Mouse (Mus musculus): ENCODE data around the gene Tmem17. TPM values are rescaled to one million over a fixed set of nuclear protein-coding genes. Genes with fewer than 3 reads are reported as not detected.

Tmem17 gene
- total RNA-seq (2021): 1 to 10 TPM; 1.7 to 3.5 TPM
- polyA plus RNA-seq (2012; rRNA removed): 2.0 and 2.7 TPM in 2 replicates
- long read RNA-seq, partial matches to known transcripts: 0 of 3 reads
- long read RNA-seq, other reads (novel, unspliced or antisense): 0 of 3 reads

GRCm38 (mm10) chr11:22512038-22513001 is at the start of gene Tmem17:
TSS of gene Tmem17 (plus strand) at chr11:22512088.
- peak; percentile 96 for DNase-seq

DNA sequence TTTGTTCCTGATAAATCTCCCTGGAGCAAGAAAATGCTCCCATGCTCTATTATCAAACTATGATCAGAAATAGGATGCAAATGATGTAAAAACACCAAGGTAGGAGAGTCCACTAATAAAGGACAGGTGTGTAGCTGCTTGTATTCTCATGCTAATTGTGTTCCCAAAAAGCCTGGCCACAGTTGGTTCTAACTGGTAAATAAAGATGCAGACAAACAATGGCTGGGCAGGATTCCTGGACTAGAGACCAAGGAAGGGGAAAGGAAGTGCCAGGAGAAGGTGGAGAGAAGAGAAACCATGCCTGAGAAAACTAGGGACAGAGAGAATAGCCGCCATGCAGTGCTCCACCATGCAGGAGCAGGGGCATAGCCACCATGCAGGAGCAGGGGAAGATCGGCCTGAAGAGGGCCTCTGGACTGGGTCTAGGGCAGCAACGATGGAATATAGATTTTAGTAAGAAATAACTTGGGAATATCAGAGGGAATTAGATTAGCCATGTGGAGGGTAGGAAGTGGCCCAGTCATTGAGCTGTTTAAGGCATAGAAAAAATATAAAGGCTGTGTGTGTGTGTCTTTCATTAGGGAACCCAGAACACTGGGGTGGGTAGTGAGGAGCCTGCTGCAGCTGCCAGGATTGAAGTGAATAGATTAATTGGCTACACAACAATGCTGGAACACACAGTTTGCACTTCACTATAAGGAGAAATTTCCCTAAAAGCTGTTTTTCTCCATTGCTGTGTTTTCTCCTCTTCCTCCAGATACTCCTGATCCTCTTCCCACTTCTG is 31.9 kb upstream of the Tmem17 start:
- no peak for DNase-seq

DNA sequence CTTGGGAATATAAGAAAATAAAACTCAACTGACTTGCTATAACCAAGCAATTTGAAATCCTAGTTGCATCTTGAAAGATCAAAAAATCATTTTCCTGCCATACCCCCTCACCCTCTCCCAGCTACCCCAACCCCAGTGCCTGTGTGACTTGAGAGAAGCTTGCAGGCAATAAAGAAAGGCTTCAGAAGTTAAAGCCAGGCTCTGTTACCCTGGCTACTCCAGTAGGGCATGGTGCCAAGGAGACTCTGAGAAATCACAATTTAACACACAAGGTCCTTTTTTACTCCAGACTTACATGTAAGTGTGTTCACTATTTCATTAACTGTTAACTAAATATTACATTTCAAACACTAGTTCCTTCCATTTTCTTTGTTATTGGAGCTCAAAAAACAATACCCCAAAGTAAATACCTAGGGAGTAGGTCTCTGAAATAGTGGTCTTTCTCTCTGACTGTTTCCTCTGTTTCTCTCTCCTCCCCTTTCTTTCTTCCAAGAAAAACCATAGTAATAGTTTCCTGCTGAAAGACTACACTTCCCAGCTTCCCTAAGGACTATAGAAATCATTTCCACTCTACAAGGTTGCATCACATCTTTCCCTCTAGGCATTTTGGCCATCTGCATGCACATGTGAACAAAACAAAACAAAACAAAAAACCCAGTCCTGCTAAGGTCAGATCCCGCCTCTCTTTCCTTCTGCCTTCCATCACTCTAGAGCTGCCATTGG is 30.1 kb upstream of the Tmem17 start:
- no peak for DNase-seq

GRCm38 (mm10) chr11:22482362-22482760 is 29.5 kb upstream of the Tmem17 start:
- DNase-seq: no peak

DNA sequence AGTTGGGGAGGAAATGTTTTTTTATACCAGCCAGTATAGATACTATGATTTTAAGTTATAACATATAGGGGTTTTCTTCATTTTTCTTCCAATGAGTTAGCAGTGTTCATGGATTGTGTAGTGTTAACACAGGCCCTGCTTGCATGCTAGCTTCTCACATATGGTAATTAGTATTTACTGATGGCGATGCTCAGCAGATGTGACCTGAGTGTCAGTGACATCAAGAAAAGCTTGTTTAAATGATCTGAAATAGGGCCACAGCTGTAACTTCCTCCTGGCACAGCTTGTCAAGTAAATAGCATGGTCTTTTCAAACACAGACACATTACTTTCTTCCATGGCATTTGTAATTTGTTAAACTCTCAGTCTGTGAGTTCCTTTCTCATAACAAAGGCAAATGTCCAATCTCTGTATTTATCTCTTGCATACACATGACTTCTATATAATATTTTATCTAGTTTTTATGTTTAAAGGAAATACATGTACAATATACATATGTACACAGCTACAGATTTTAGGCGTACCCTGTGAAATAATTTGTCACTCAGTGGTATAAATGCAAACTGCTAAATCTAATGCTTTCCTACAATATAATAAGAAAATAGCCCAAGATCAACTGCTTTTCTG is 18.1 kb upstream of the Tmem17 start:
- no peak for DNase-seq

DNA sequence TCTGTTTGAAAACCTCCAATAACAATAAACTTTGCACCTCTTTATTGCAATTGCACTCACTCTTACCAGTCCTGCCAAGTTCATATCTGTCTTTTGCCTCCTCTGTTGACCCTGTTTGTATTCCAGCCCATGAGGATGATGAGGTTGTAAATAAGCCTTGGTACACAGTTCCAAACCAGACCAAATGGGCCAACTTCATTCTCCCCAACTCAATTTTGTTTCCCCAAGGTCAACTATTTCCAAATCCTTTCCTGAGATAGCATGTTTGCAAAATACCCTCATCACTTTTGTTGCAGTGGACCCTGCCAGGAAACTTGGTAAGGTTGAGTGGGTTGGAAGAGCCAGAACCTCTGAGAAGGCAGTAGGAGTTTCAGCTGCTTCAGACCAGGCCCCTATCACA is 16.9 kb upstream of the Tmem17 start:
- DNase-seq: no peak

GRCm38 (mm10) chr11:22499396-22499795 is 12.5 kb upstream of the Tmem17 start:
- DNase-seq: no peak

DNA sequence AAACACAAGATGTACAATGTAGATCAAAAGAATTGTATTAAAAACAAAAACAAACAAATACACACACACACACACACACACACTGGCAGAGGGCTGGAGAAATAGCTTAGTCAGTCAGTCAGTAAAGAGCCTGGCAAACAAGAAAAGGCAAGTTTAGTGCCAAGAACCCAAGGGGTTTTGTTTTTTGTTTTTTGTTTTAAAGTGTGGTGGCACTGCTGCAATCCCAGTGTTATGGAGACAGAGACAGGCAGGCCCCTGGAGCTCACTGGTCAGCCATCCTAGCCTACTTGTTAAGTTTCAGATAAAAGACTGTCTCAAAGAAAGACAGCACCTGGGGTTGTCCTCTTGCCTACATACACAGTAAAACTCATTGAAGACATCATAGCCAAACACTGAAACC is 12.0 kb upstream of the Tmem17 start:
- no peak for DNase-seq

GRCm38 (mm10) chr11:22500771-22501566 is 10.9 kb upstream of the Tmem17 start:
- DNase-seq: no peak

- no peak for DNase-seq
Observed at GRCm38 (mm10) chr11:22513075-22513474, 1.2 kb downstream of the Tmem17 start.

DNA sequence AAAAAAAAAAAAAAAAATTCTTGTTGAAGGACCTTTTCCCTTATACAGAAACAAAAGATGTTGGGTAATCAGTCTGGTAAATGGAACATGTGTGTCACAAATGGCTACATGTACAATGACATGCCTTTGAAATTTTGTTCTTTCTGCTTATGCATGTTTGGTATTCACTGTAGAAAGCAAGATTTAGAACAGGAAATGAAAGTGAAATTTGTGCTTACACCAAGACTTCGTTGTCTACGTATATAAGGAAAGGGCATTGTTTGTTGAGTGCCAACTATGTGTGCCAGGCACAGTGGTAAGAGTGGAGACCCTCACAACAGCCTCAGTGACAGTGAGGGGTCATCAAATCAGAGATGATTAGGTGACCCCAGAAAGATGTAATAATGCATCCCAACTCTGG is 3.2 kb downstream of the Tmem17 start:
- no peak for DNase-seq

- DNase-seq: no peak
Observed at GRCm38 (mm10) chr11:22518445-22518844, 6.6 kb downstream of the Tmem17 start.

DNA sequence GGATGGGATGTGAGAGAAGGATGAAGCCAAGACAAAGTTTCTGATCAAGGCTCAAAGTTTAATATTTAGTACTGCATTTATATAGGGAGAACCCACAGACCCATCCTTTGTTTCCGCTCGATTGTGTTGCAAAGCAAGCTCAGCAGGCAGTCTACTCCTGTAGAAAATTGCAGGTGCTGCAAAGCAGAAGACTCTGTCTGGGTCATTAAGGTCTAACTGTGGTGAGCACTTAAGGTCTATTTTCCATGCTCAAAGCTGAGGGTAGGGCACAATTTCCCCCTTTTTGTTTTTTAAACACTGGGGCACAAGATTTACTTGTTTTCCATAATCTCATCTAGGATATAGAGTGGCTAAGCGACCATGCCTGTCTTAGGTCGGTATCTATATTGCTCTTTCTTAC is 8.4 kb downstream of the Tmem17 start:
- DNase-seq: no peak

GRCm38 (mm10) chr11:22524606-22525005 is 12.7 kb downstream of the Tmem17 start:
- no peak for DNase-seq

GRCm38 (mm10) chr11:22540600-22540999 is 28.7 kb downstream of the Tmem17 start:
- DNase-seq: no peak

GRCm38 (mm10) chr11:22560061-22560460 is 48.2 kb downstream of the Tmem17 start:
- no peak for DNase-seq

DNA sequence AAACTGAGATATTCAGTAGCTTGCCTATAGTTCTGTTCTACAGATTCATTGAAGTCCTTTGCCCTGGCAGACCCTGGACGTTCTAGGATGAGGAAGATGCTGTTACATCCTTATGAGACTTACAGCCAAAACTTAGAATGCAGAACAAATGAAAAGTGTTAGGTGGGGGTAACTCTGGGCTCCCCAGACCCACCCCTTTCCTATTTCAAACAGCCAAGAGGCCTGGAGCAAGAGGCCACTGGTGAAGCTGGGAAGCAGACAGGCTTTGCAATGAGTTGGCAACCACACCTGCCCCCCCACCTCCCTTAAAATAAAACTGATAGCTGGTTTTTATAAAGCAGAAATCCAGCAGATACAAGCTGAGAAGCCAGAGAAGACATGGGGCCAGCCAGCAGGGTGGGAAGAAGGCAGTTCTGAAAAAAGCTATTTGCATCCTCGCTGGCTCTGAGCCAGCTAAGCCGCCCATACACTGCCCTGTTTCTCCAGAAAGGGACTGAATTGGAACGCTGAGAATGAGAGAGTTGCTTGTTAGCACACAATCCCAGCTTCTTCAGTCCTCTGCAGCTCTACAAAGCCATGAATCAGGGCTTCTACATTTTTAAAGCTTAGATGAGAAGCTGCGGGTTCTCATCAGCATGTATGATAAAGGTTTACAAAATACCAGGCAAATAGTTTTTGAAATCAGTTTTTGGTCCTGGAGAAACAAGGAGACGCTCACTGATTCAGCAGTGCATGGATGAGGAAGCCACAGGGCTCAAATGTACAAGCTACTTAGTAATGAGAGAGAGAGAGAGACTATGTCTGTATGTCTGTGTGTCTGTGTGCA is 48.8 kb downstream of the Tmem17 start:
- peak; percentile 28 for DNase-seq

GRCm38 (mm10) chr11:22561329-22561592 is 49.4 kb downstream of the Tmem17 start:
- no peak for DNase-seq

- no peak for DNase-seq
Observed at GRCm38 (mm10) chr11:22563706-22564105, 51.8 kb downstream of the Tmem17 start.

DNA sequence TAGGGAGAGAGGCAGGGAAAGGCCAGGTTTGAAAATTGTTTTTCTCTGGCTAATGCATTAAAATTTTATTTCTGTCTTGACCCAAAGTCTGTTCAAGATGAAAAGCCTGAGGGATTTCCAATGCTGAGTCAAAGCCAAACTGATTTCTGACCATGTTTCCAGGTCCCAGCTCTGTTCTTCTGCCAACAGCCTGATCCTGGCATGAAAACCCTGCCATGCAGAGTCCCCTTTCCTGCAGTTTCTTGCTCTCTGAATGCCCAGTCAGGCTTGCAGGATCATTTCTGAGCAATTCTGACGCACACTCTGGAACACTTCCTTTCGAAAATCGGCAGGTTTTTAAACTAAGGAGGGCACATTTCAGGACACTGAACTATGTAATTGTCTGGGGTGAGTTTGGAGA is 52.8 kb downstream of the Tmem17 start:
- no peak for DNase-seq
